Mouse (Mus musculus) MN1 (cell line): Measurements from ENCODE around the gene Fam219a.

Experiments used
- DNase-seq: peaks from one replicate; pipeline ENCODE4 v3.0.0-alpha.2; 2016; ENCODE audit warnings: low spot score

Gene Fam219a

GRCm38 (mm10) chr4:41553116-41553515 lies 16.2 kb downstream of the Fam219a start:
- no peak for DNase-seq

DNA sequence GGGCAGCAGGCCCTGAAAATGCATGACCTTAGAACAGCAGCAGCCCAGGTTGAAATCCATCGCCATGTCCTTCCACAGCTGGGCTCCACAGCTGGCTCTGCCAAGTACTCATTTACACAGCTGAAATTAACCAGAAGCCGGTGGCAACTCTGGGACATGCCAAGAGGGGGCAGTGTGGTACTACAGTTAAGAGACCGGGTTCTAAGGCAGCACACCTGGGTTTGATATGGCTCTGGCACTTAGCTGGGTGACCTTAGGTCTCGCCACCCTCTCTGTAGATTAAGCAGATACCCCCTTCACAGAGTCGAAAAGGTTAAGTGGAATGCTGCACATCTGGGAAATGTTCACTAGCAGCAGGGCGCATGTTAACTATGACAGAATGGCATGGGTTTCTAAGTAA lies 16.8 kb downstream of the Fam219a start:
- DNase-seq = peak; percentile 87

DNA sequence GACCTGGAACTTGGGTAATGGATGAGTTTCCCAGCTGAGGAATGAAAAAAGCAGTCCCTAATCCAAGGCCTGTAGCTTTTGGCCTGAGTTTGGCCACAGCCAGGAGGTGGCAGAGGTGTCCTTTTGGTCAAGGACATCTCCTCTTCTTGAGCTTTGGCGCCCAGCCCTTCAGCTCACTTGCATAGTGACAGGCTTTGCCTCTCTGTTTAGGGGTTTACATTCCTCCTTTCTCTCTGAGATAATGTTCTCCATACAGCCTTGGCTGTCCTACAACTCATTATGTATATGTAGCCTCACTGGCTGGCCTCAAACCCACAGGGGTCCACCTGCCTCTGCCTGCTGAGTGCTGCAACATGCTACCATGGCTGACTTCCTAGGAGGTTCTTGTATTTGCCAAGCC lies 22.3 kb downstream of the Fam219a start:
- no peak for DNase-seq

DNA sequence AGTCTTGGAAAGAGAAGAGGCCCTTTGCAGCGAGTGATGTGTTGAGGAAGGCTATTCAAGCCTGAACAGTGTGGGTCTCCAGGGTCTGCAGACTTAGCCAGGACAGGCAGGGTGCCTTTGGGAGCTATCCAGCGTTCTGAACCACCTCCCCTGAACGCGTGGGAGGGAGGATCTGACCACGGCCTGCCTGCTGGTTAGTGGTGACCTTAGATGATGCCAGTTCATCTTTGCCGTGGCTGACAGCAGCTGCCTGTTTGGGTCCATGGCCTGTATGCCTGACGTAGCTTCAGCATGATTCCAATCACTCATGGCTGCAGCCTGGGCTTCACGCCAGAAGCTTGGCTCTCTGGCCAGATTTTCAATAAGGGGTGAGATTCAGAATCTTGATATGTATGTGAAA lies 23.4 kb downstream of the Fam219a start:
- DNase-seq = peak; percentile 77

DNA sequence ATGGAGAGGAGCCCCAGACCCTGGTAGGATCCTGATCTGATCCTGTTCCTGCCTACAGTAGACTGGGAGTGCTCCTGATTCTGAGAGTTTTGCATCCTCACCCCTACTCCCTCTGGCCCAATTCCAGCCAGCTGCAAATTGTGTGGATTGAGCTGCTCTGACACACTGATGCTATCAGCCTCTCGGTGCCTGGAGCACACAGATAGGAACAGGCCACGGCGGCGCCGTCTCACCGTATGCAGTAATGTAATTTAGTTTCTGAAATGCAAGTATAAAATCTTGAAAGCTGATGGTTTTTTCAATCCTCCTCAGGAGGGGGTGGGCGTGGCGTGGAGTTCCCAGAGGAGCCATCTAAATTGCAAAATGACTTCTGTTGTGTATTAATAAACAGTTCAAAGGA lies 27.2 kb downstream of the Fam219a start:
- DNase-seq = peak; percentile 87

- DNase-seq = no peak
Observed at GRCm38 (mm10) chr4:41534866-41535265, 34.5 kb downstream of the Fam219a start.

DNA sequence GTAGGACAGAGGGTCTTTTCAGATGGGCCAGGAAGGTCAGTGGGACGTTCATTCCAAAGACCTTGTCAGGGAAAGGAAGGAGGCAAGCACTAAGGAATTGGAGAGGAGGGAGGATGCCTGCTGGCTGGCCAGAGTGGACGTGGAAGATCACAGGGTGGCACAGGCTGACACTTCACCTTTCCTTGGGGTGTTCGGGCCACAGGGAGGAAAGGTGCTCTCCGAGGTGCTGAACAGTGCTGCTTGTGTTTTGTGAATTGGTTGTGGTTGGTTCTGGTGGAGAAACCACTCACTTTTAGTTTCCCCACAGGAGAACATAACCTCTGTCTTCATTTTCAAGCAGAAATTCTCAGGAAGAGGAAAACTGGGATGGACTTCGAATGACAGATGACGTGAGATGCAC lies 36.9 kb downstream of the Fam219a start:
- DNase-seq = no peak

GRCm38 (mm10) chr4:41527996-41528395 lies 41.3 kb downstream of the Fam219a start:
- peak; percentile 44 for DNase-seq

GRCm38 (mm10) chr4:41527076-41527475 lies 42.3 kb downstream of the Fam219a start:
- DNase-seq = no peak

DNA sequence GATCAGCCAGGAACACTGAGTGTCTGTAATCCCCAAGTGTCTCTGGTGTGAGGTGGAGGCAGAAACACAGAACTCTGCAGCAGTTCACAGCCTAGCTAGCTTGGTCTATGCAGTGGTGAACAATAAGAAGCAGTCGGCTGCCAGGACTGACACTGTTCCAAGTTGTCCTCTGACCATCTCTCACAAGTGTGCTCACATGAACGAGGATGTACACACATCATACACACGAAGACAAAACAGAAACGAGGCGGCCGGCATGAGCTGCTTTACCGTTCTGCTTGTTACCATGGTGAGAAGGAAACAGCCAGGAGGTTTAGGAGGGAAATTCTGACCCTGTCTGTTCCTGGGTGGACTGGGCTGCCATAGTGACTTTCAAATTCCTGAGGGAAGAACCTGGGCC lies 42.8 kb downstream of the Fam219a start:
- no peak for DNase-seq

- no peak for DNase-seq
Observed at GRCm38 (mm10) chr4:41524829-41525228, 44.5 kb downstream of the Fam219a start.

GRCm38 (mm10) chr4:41523839-41524238 lies 45.5 kb downstream of the Fam219a start:
- no peak for DNase-seq

DNA sequence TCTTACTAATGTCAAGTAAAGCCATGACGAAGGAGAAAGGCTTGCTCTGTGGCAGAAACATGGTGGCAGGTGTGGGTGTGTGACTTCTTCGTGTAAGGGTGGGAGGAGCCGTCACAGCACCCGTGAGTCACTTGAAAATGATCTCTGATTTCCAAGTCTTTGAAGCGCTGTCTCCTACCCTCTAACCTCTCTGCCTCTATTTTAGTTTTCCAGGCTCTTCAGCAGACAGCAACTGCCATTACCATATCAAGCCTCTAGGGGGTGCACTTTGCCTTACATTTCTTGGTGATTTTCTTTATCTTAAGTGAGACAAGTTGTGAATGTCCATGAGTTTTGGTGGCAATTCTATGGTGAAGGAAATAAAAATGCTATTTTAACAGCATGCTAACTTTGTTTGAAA lies 46.5 kb downstream of the Fam219a start:
- DNase-seq = peak; percentile 60

- DNase-seq = no peak
Observed at GRCm38 (mm10) chr4:41522136-41522535, 47.2 kb downstream of the Fam219a start.

DNA sequence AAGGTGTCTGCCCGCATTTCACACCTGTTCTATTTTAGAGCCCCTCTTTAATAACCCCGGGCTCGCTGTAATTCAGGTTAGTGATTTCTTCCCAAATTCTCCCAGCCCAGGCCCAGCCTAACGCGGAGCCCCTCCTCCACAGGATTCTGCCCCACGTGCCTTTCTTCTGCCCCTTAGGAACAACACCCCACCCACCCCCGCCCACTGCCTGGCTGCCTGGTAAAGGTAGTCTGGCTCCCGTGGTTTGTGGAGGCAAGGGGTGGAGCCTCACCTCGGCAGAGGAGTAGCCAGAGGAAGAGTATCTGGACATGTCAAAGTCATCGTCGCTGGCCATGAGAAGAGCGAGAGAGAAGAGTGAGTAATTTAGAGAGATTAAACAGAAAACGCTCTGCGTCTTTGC lies 48.7 kb downstream of the Fam219a start:
- no peak for DNase-seq

GRCm38 (mm10) chr4:41519195-41519594 lies 50.1 kb downstream of the Fam219a start:
- DNase-seq = no peak

DNA sequence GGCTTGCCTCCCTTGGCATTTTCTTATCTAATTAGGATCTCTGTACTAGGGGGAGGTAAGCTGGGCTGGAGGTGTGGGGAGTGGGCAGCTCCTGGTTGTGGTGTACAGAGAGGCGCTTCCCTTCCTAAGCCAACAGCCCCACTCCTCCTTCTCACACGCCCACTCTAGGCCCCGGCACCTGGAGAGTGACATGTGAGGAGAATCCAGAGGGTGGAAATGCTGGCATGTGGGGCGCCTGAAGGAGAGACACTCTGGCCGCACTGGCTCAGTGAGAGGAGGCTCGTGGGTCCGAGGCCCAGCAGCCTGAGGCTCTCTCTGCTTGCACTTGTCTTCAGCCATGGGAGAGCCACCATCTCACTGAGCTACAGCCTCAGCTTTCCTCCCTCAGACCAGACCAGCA lies 51.0 kb downstream of the Fam219a start:
- no peak for DNase-seq

DNA sequence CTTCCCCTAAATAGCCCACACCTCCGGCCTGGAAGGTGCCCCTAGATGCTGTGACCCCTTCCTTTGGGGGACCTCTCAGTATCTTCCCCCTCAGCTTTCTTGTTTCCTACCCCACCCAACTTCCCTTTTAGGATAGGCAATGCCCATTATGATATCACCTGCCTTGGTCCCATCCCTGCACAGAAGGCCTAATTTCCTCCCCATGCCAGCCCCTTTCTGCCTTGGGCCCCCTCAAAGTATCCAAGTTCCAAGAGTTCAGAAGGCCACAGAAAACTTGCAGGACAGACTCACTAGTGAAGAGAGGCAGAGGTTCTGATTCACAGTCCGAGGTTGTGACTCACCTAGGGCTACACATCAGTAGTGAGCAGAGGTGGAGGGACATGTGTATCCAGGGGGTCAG lies 52.1 kb downstream of the Fam219a start, which contains the start of gene 1110017D15Rik:
Gene 1110017D15Rik (minus strand): TSS at position 101 of the 400 bp plus-strand sequence.
- DNase-seq = no peak

DNA sequence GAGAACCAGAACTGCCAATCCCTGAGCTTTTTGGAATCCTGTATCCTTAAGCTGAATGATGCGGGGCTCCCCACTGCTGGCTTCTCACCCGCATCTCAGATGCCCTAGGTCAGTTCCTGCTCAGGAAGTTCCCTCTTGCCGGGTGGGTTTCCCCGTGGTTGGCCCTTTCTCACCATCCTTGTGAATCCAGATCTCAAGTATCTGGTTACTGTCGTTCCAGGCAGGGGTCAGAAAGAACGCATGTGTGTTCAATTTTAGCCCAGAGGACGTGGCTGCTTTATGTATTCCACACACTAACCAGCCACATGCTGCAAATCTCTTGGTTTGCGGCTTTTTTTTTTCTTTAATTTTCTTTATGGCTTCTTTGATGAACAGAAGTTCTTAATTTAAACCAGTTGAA lies 55.6 kb downstream of the Fam219a start:
- no peak for DNase-seq

DNA sequence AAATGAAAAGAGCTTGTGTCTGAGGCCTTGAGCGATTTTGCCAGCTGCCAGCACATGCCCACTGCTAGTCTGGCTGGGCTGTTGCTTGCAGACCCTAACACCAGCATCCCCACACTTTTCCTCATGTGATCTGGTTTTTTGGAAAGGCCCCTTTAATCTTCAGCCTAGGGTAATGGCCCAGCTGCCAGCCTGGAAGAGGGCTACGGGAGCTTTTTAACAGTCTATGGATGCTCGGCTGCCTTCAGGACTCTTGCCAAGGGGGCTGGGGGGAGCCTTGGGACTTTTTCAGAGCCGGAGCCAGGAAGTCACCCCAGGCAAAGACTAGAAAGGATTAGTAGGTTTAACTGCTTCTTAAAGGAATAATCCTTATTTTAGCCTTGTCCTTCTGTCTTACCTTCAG lies 56.0 kb downstream of the Fam219a start:
- no peak for DNase-seq

DNA sequence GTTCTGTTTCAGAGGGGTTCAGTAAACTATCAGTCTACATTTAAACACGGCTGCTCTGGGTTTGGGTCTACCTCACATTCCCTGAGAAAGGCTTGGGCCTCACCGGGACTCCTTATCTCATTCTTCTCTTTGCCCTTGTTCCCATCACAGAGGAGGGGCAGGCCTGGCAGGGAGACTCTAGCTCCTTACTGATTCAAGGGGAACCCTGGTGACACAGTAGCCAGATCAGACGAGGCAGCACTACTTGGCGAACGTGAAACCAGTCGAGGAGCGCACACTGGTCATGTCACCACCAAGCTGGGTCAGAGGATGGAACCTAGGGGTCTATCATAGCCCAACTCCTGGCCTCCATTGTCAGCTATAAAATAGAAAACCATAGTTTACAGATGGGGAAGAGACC lies 61.3 kb downstream of the Fam219a start:
- no peak for DNase-seq

DNA sequence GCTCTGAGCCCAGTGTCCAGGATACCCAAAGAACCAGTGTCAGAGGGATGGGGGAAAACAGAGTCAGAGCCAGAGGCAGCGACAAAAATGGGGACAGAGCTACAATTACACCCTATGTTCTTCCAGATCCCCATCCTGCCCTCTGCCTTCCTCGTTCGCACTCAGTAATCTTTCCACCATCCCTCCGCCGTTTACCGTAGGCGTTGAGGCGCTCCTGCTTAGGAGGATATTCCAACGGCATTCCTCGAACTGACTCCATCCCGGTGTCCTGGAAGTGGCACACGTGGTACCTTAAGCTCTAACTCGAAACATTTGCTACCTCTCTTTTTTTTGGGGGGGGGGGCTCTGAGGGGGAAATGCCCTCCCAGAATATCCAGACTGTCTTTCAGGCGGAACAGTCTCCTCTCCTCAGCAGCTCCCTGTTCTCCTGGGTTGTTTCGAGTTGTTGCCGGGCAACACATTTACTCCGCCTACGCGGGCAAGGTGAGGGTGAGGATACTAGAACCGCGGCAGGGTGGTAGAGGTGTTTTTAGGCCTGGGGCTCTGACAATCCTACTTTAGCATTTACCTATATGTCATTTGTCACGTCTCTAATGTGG lies 61.9 kb downstream of the Fam219a start:
- peak; percentile 45 for DNase-seq

GRCm38 (mm10) chr4:41506906-41507305 lies 62.4 kb downstream of the Fam219a start:
- peak; percentile 78 for DNase-seq

DNA sequence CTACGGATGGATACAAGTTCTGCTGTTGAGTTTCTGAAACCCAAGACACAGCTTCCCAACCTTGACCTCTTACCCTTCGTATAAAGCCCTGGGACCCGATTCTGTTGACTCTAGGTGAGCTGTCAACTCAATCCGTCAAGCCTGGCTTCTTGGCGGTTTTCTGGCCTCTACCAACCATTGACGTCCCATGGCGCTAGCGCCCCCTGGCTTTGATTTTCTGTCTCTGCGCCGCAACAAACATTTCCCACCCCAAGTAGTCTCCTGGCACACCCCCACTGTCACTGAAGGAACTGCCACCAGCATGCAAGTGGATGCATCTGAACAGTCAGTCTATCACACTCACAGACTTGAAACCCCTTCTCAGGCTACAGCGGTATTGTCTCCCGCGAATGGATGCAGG lies 63.2 kb downstream of the Fam219a start:
- peak; percentile 64 for DNase-seq

DNA sequence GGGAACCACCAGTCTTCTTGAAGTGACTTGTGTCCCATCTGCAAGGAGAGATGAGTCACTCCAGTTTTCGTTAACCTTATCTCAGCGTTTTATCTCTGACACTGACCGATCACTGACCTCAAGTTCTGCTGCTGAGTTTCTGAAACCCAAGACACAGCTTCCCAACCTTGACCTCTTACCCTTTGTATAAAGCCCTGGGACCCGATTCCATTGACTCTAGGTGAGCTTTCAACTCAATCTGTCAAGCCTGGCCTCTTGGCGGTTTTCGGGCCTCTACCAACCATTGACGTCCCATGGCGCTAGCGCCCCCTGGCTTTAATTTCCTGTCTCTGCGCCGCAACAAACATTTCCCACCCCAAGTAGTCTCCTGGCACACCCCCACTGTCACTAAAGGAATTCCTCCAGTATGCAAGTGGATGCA lies 64.2 kb downstream of the Fam219a start:
- DNase-seq = no peak
